Mouse (Mus musculus) embryonic fibroblast, embryonic 13.5 days (primary cell): Measurements from ENCODE around the gene Bcl2l10. TPM values are rescaled to one million over a fixed set of nuclear protein-coding genes. Genes with fewer than 3 reads are reported as not detected.

ENCODE experiments used
- H3K27ac ChIP-seq: 2 replicates; pipeline ENCODE4 v1.5.1; 2012; ENCODE audit warnings: low read length, control low read depth, inconsistent platforms; ENCODE audit not compliant: insufficient read depth
- H3K4me1 ChIP-seq: 2 replicates; pipeline ENCODE4 v1.6.1; 2011; ENCODE audit warnings: low read length; ENCODE audit not compliant: control insufficient read depth, insufficient read depth
- H3K4me3 ChIP-seq: 2 replicates; pipeline ENCODE4 v1.5.1; 2011; ENCODE audit warnings: mild to moderate bottlenecking, control low read depth, low read length; ENCODE audit not compliant: insufficient read depth
- CTCF ChIP-seq: IDR thresholded peaks from 2 replicates; pipeline ENCODE4 v1.5.1; 2011; ENCODE audit warnings: mild to moderate bottlenecking, control low read depth, low read length, moderate library complexity, borderline replicate concordance; ENCODE audit not compliant: insufficient read depth
- POLR2A ChIP-seq: IDR thresholded peaks from 2 replicates; pipeline ENCODE4 v1.6.1; 2011; ENCODE audit warnings: low read depth, mild to moderate bottlenecking, control low read depth, low read length, moderate library complexity
- polyA plus RNA-seq: library from polyadenylated mRNA; stranded (reverse); fragments of >200 nt; gene quantifications from 2 replicates; pipeline ENCODE4 v1.2.4, GENCODE M21; 2011; ENCODE audit warnings: low read depth; ENCODE audit not compliant: missing spikeins, insufficient read length

Gene Bcl2l10
- polyA plus RNA-seq, 1 experiment: not detected

DNA sequence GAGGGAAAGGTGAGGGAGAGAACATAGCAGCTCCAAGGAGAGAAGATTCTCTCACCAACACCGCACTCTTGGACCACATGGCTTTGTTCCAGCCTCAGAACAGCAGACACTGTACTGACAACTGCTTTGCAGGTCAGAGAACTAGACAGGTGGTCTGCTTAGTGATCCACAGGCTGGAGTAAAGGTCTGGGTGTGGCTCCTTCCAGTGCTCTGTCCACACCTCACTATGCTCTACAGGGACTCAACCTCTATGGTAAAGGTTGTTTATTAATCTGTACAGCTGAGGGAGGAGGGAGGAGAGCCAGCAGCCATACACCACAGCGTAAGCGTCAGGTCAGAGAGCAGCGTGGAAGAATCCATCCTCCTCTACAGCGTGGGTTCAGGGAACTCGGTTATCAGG lies 48.4 kb downstream of the Bcl2l10 start:
- peaks cover 3% of the 10 kb centered on the region; the same call in 1 of the 2 replicates for H3K4me1 ChIP-seq
- TF ChIP-seq CTCF (no peak), POLR2A (no peak)
- no peak overlapping the region for H3K27ac ChIP-seq

DNA sequence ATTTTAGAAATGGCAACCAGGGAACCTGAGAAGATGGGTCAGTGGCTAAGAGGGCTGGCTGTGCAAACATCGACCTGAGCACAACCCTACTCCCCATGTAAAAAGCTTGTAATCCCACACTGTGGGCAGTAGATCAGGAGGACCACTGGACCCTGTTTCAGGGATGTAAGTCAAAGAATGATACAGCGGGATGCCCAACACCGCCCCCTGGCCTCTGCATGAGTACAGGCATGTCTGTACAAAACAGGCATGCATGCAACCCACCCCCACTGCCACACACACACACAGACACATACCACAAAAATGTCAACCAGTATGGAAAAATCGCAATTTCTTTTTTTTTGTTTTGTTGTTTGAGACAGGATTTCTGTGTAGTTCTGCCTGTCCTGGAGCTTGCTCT lies 51.5 kb downstream of the Bcl2l10 start:
- no peak overlapping the region for H3K4me3 ChIP-seq
- peaks cover 19% of the 10 kb centered on the region for H3K4me1 ChIP-seq
- no peak for TF ChIP-seq CTCF
- TF ChIP-seq POLR2A: no peak
- no peak overlapping the region for H3K27ac ChIP-seq

More for the DNA sequence above, 48.4 kb downstream of the Bcl2l10 start:
- H3K4me3 ChIP-seq: no peak overlapping the region

DNA sequence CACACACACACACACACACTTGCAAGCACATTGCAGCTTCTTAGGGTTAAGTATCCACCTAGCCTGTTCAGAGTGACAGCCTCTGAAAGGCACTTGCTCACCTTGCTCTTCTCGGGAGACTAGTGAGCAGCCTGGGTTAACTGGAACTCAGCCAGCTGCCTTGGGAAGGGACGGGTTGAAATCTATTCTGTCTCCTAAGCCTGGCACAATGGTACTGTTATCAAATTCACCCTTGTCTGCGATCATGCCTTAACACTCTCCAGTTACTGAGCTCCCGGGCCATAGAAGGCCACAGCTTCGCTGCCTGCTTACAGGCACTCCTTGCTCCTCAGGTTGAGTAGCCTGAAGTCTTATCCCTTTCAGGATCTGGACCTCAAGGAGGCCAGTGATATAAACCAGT lies 53.1 kb downstream of the Bcl2l10 start:
- Histone ChIP-seq H3K27ac (no peak overlapping the region), H3K4me1 (peaks cover 24% of the 10 kb centered on the region), H3K4me3 (no peak overlapping the region)
- TF ChIP-seq POLR2A (no peak), CTCF (no peak)

Other genes with a start within 250 kb of the Bcl2l10 start
- 0.99 and 1.9 TPM in 2 replicates for gene Myo5c, start 115.7 kb upstream of the Bcl2l10 start, polyA plus RNA-seq
- 23.1 and 24.0 TPM in 2 replicates for gene Gnb5, start 41.5 kb upstream of the Bcl2l10 start, polyA plus RNA-seq
- gene Mapk6, start 62.2 kb downstream of the Bcl2l10 start, polyA plus RNA-seq: 107 and 120 TPM in 2 replicates
- gene Leo1, start 93.8 kb downstream of the Bcl2l10 start, polyA plus RNA-seq: 29.6 and 30.6 TPM in 2 replicates
- 71.0 and 76.6 TPM in 2 replicates for gene Tmod3, start 211.9 kb downstream of the Bcl2l10 start, polyA plus RNA-seq